Comparison of ENCODE assay signal across 8 mouse cellular contexts in the genomic region with DNA sequence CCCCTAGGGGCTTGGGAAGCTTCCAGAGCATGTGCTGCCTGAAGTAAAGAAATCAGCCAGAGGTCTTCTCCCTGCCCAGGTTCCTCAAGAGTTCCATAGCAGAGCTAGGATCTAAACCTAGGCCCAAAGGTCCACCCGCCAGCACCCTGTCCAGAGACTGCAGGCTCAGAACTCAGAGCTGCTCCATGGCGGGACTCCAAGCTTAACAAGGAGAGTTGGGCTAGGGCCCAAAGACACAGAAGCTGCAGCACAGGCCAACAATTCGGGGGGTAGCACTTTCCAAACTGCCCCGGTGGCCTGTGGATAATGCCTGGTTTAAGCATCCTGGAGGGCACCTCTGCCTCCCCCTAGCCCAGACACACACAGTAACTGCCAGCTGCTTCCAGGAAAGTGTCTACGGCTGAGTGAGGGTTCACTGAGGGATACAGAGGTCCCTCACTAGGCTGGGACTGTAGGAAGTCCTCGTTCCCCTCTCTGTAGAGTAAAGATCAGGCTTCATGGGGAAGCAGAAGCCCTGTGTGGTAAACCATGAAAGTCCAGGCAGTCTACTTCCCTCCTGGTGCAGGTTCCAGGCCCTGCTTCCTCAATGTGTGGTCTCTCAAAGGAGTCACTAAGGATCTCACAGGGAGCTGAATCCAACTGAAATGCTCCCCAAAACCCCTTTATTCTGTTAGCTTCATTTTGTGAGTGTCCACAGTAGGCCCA. TPM values are rescaled to one million over a fixed set of nuclear protein-coding genes. Genes with fewer than 3 reads are reported as not detected.
A peak's percentile ranks its signal among the peaks of the same experiment; 100 is the strongest.
DNase-seq lines count a peak whose midpoint lies in the region; ATAC-seq and TF ChIP-seq lines count a peak whose summit lies in the region.

No protein-coding gene starts in this region.

- TF ChIP-seq EP300 in CH12.LX (IDR thresholded peaks at IDR 0.05; ENCODE audit: low read length) = no peak

- peaks cover 6% of the 10 kb centered on the region for H3K27me3 ChIP-seq in hindbrain, embryonic 16.5 days (replicated peaks; ENCODE audit: control insufficient read depth, insufficient read depth, low read length)
- peaks cover 26% of the 10 kb centered on the region for H3K27me3 ChIP-seq in hindbrain, embryonic 12.5 days
- H3K27me3 ChIP-seq in CH12.LX (replicated peaks) = no peaks in the 10 kb centered on the region
- H3K27me3 ChIP-seq in liver, embryonic 13.5 days = no peaks in the 10 kb centered on the region

- H3K9ac ChIP-seq in hindbrain, embryonic 16.5 days (ENCODE audit: low read depth, low read length) = no peak overlapping the region
- H3K9ac ChIP-seq in hindbrain, embryonic 12.5 days = no peak overlapping the region
- H3K9ac ChIP-seq in CH12.LX (ENCODE audit: insufficient read depth, low read depth) = no peak overlapping the region
- H3K9ac ChIP-seq in liver, embryonic 13.5 days = peak overlapping the region; percentile 96

- no peak for TF ChIP-seq POLR2A in CH12.LX (IDR thresholded peaks at IDR 0.05; ENCODE audit: low read depth, low read length)

- no peaks in the 10 kb centered on the region for H3K36me3 ChIP-seq in hindbrain, embryonic 16.5 days (ENCODE audit: control insufficient read depth, insufficient read depth, low read length)
- no peaks in the 10 kb centered on the region for H3K36me3 ChIP-seq in hindbrain, embryonic 12.5 days
- peaks cover 34 to 62% of the 10 kb centered on the region in 2 experiments for H3K36me3 ChIP-seq in CH12.LX (replicated peaks in 1 of 2; ENCODE audit: control insufficient read depth in 1 of 2, insufficient read depth in 1 of 2, low read length in 1 of 2)
- H3K36me3 ChIP-seq in liver, embryonic 13.5 days = peaks cover 28% of the 10 kb centered on the region

- 66% methylated on average over 6 of the region's 6 CpGs for WGBS in hindbrain, embryonic 16.5 days
- 79% methylated on average over 6 of the region's 6 CpGs for WGBS in hindbrain, embryonic 12.5 days
- WGBS in liver, embryonic 13.5 days (ENCODE audit: insufficient replicate concordance) = 69% methylated on average over 6 of the region's 6 CpGs

- dilution Hi-C loops in CH12.LX (cut with MboI; ENCODE audit: extremely low pct_ligation_motif_present, extremely low pct_unique_long_range_greater_than_20kb, low sequenced_read_pairs) = no loop called here

- H3K9me3 ChIP-seq in hindbrain, embryonic 16.5 days (ENCODE audit: control insufficient read depth, low read length) = no peaks in the 10 kb centered on the region
- no peaks in the 10 kb centered on the region for H3K9me3 ChIP-seq in hindbrain, embryonic 12.5 days (replicated peaks)
- H3K9me3 ChIP-seq in CH12.LX (replicated peaks; ENCODE audit: low read length) = no peaks in the 10 kb centered on the region
- H3K9me3 ChIP-seq in liver, embryonic 13.5 days (replicated peaks) = no peaks in the 10 kb centered on the region

- no peak for TF ChIP-seq CTCF in CH12.LX (conservative IDR thresholded peaks at IDR 0.05 in 1 of 2, IDR thresholded peaks at IDR 0.05 in 1 of 2; ENCODE audit: low read depth in 2 of 2, low read length in 2 of 2)

- no peak overlapping the region for H3K4me3 ChIP-seq in hindbrain, embryonic 16.5 days (ENCODE audit: low read length)
- no peak overlapping the region for H3K4me3 ChIP-seq in hindbrain, embryonic 12.5 days
- no peak overlapping the region for H3K4me3 ChIP-seq in CH12.LX (replicated peaks in 1 of 3; ENCODE audit: low read depth in 2 of 3, low read length in 2 of 3, poor library complexity in 1 of 3)
- peak overlapping the region; percentile 85 for H3K4me3 ChIP-seq in liver, embryonic 13.5 days (replicated peaks)

- peaks cover 16% of the 10 kb centered on the region for H3K4me1 ChIP-seq in hindbrain, embryonic 16.5 days (ENCODE audit: control insufficient read depth, insufficient read depth, low read depth, low read length)
- peaks cover 27% of the 10 kb centered on the region for H3K4me1 ChIP-seq in hindbrain, embryonic 12.5 days
- H3K4me1 ChIP-seq in CH12.LX (ENCODE audit: control insufficient read depth in 1 of 2, insufficient read depth in 2 of 2) = peaks cover 37 to 79% of the 10 kb centered on the region in 2 experiments
- peaks cover 96% of the 10 kb centered on the region for H3K4me1 ChIP-seq in liver, embryonic 13.5 days (replicated peaks)

- no peak; the same call in 1 of the 2 replicates for ATAC-seq in hindbrain, embryonic 16.5 days
- no peak for ATAC-seq in hindbrain, embryonic 12.5 days (ENCODE audit: low FRiP score)
- ATAC-seq in granulocyte monocyte progenitor cell, adult 5-6 weeks (replicated peaks; ENCODE audit: poor library complexity, severe bottlenecking) = peak; percentile 45
- ATAC-seq in liver, embryonic 13.5 days (ENCODE audit: low read depth) = no peak

- TF ChIP-seq RAD21 in CH12.LX (IDR thresholded peaks at IDR 0.05; ENCODE audit: low read depth, low read length) = no peak

- 0 out of 2 replicates have a peak overlapping the region, but pooled peaks have one; percentile 12 for H3K27ac ChIP-seq in hindbrain, embryonic 16.5 days (ENCODE audit: low read depth, low read length)
- H3K27ac ChIP-seq in hindbrain, embryonic 12.5 days = no peak overlapping the region
- H3K27ac ChIP-seq in CH12.LX (ENCODE audit: insufficient read depth, low read depth) = no peak overlapping the region; the same call in 1 of the 2 replicates
- peak overlapping the region; percentile 98 for H3K27ac ChIP-seq in liver, embryonic 13.5 days

- in situ Hi-C loops in CH12.LX (cut with MboI; ENCODE audit: low pct_ligation_motif_present, low pct_unique_long_range_greater_than_20kb, low sequenced_read_pairs) = loop anchor here (5.0 kb wide), 1 partner anchor 35 kb away; no protein-coding TSS in a partner anchor

- no peak for DNase-seq in CH12.LX (ENCODE audit: extremely low read depth)
- no peak for DNase-seq in liver, embryonic 13.5 days
- no peak for DNase-seq in ovary, adult 18-20 months (ENCODE audit: low spot score)
- no peak for DNase-seq in layer of hippocampus, adult 9-10 months (ENCODE audit: low spot score)
- DNase-seq in right cerebral cortex, postnatal 36 days (ENCODE audit: low spot score in 2 of 2) = no peak

- H3K4me2 ChIP-seq in hindbrain, embryonic 16.5 days (ENCODE audit: low read length) = no peak overlapping the region
- H3K4me2 ChIP-seq in hindbrain, embryonic 12.5 days (replicated peaks) = no peak overlapping the region
- H3K4me2 ChIP-seq in CH12.LX (ENCODE audit: insufficient read depth, low read depth, poor library complexity, severe bottlenecking) = peak overlapping the region; percentile 86; the same call in 1 of the 2 replicates
- peak overlapping the region; percentile 88 for H3K4me2 ChIP-seq in liver, embryonic 13.5 days

- peaks cover 81% of the 10 kb centered on the region for H3K79me2 ChIP-seq in CH12.LX (replicated peaks; ENCODE audit: control insufficient read depth, extremely low read depth, insufficient read depth, poor library complexity, severe bottlenecking)

TF ChIP-seq in CH12.LX, 34 proteins besides CTCF, POLR2A, EP300 and RAD21:
- no peak for TF ChIP-seq MYC (IDR thresholded peaks at IDR 0.05; ENCODE audit: low read depth, low read length)
- no peak for TF ChIP-seq MAFK (IDR thresholded peaks at IDR 0.05; ENCODE audit: insufficient replicate concordance, low read length)
- TF ChIP-seq SMC3 (IDR thresholded peaks at IDR 0.05; ENCODE audit: low read depth, low read length) = no peak
- TF ChIP-seq TCF12 (IDR thresholded peaks at IDR 0.05; ENCODE audit: low read depth, low read length) = no peak
- no peak for TF ChIP-seq ETS1 (conservative IDR thresholded peaks at IDR 0.05; ENCODE audit: low read depth, low read length)
- no peak for TF ChIP-seq ZC3H11A (IDR thresholded peaks at IDR 0.05; ENCODE audit: low read depth, low read length)
- TF ChIP-seq UBTF (IDR thresholded peaks at IDR 0.05; ENCODE audit: low read depth, low read length) = no peak
- TF ChIP-seq MAZ (IDR thresholded peaks at IDR 0.05; ENCODE audit: low read depth, low read length) = no peak

RNA-seq across cellular contexts. Expression of gene Cd82, which starts 5.4 kb away (rescaled TPM):
- 24.5 and 26.8 TPM in 2 replicates for polyA plus RNA-seq in hindbrain, embryonic 16.5 days (2015; fragmentation: Nextera tagmentation; extraction: Ambion mirVana)
- polyA plus RNA-seq in hindbrain, embryonic 12.5 days (2016; fragmentation: Nextera tagmentation; extraction: Ambion mirVana) = 13.2 and 15.4 TPM in 2 replicates
- total RNA-seq in CH12.LX (2012; rRNA removed) (164 and 215 TPM in 2 replicates), CH12.LX (2014; rRNA removed) (157 and 177 TPM in 2 replicates)
- 249 and 294 TPM in 2 replicates for polyA plus RNA-seq in CH12.LX (2012; ENCODE audit: insufficient read length, low read depth)
- 17.7 and 22.8 TPM in 2 replicates for total RNA-seq in granulocyte monocyte progenitor cell, adult 5-6 weeks (2014; fragmentation: Nextera tagmentation)
- 11.3 and 23.5 TPM in 2 replicates for total RNA-seq in granulocyte monocyte progenitor cell, adult 5-6 weeks (2017)
- polyA plus RNA-seq in liver, embryonic 13.5 days (2015; fragmentation: Nextera tagmentation; extraction: Ambion mirVana) = 88.5 and 90.1 TPM in 2 replicates

Comparison
In these comparisons a context has a peak if more than half of its experiments do, and no peak if none do; other contexts are left out.
1. H3K27ac ChIP-seq: peak in hindbrain, embryonic 16.5 days (single experiment) and liver, embryonic 13.5 days (single experiment); none in hindbrain, embryonic 12.5 days (single experiment) and CH12.LX (single experiment).
2. H3K4me2 ChIP-seq: peak in CH12.LX (single experiment) and liver, embryonic 13.5 days (single experiment); none in hindbrain, embryonic 16.5 days (single experiment) and hindbrain, embryonic 12.5 days (single experiment).